Mouse (Mus musculus) limb, embryonic 14.5 days (tissue): Measurements from ENCODE around the gene Phf21a. TPM values are rescaled to one million over a fixed set of nuclear protein-coding genes. Genes with fewer than 3 reads are reported as not detected.

ENCODE experiments used
- ATAC-seq: fragments of 200-750 bp; cut with Nextera tagmentation; 2 replicates; pipeline ENCODE4 v1.8.0; 2017; ENCODE audit warnings: low read depth, moderate number of reproducible peaks, moderate TSS enrichment; ENCODE audit not compliant: low FRiP score
- DNase-seq: peaks from one replicate; pipeline ENCODE4 v3.0.0-alpha.2; 2015; ENCODE audit warnings: low spot score
- H3K27ac ChIP-seq: fragments of 300-500 bp; sonication (generic); replicated peaks from 2 replicates; pipeline ENCODE4 v1.5.1; 2014; ENCODE audit warnings: low read depth, mild to moderate bottlenecking, low read length, moderate library complexity, mixed read lengths
- H3K27me3 ChIP-seq: fragments of 300-500 bp; sonication (generic); 2 replicates; pipeline ENCODE4 v1.6.1; 2014; ENCODE audit warnings: low read length, mixed read lengths; ENCODE audit not compliant: control insufficient read depth, insufficient read depth
- H3K36me3 ChIP-seq: fragments of 300-500 bp; sonication (generic); 2 replicates; pipeline ENCODE4 v1.6.1; 2014; ENCODE audit warnings: mild to moderate bottlenecking, low read length, moderate library complexity, mixed read lengths; ENCODE audit not compliant: control insufficient read depth, insufficient read depth
- H3K4me1 ChIP-seq: fragments of 300-500 bp; sonication (generic); 2 replicates; pipeline ENCODE4 v1.6.1; 2014; ENCODE audit warnings: antibody characterized with exemption, low read length, mixed read lengths; ENCODE audit not compliant: control insufficient read depth, insufficient read depth
- H3K4me2 ChIP-seq: fragments of 300-500 bp; sonication (generic); replicated peaks from 2 replicates; pipeline ENCODE4 v1.6.1; 2014; ENCODE audit warnings: low read depth, mild to moderate bottlenecking, low read length, moderate library complexity; ENCODE audit not compliant: severe bottlenecking
- H3K4me3 ChIP-seq: fragments of 300-500 bp; sonication (generic); replicated peaks from 2 replicates; pipeline ENCODE4 v1.5.1; 2014; ENCODE audit warnings: low read length
- H3K9ac ChIP-seq: fragments of 300-500 bp; sonication (generic); 2 replicates; pipeline ENCODE4 v1.6.1; 2014; ENCODE audit warnings: mild to moderate bottlenecking, low read depth, low read length, moderate library complexity; ENCODE audit not compliant: severe bottlenecking
- H3K9me3 ChIP-seq: fragments of 300-500 bp; sonication (generic); 2 replicates; pipeline ENCODE4 v1.6.1; 2016; ENCODE audit warnings: low read length; ENCODE audit not compliant: control insufficient read depth
- POLR2A ChIP-seq: fragments of 200-500 bp; IDR thresholded peaks from 2 replicates; pipeline ENCODE4 v1.8.0; 2012; ENCODE audit warnings: inconsistent platforms, mild to moderate bottlenecking, moderate library complexity, borderline replicate concordance; ENCODE audit not compliant: insufficient read depth, insufficient read length; ENCODE audit errors: extremely low read depth
- WGBS: fragments of 180-500 bp; shearing (Covaris S2); extraction: QIAGEN DNeasy Blood & Tissue Kit; methylation state at CpG from one replicate; pipeline ENCODE4 v1.1.7; 2014; 5-methylcytosine and 5-hydroxymethylcytosine counted together
- microRNA counts: library from miRNA; unstranded; fragments of <30 nt; microRNA quantifications from one replicate; lab custom pipeline; 2016
- microRNA-seq: library from miRNA; unstranded; fragments of <30 nt; microRNA quantifications from one replicate; pipeline ENCODE4, GENCODE M21; 2016
- polyA plus RNA-seq, 2 experiments: library from polyadenylated mRNA; depleted of rRNA in 1 of 2; stranded (reverse) in 1 of 2; unstranded in 1 of 2; fragments of >200 nt; fragmentation: Nextera tagmentation in 1 of 2; extraction: Ambion mirVana in 1 of 2; gene quantifications; 2 replicates each; pipeline versions ENCODE4 v1.2.1 to v1.2.3; 2012 to 2014

Phf21a gene
- polyA plus RNA-seq, 2 experiments, result 38.2 to 96.0 TPM

DNA sequence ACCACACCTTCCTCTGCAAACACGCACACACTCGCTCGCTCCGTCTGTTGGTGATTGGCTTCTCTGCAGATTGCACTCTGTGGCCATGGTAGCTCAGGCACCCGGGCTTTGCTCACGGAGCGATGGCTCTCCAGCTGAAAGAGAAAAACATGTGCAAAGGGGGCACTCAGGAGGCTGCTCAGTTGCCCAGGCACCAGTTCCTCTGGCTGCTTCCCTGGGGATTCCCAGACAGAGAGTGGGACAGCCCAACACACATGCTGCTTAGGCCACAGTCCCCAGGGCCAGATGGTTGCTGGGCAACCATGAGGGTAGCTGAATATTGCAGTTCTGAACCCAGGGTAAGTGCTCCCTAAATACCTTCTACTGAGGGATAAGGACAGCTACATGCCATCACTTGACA is 312.8 kb downstream of the Phf21a start:
- Histone ChIP-seq H3K4me2 (no peak overlapping the region), H3K9ac (no peak overlapping the region), H3K36me3 (peaks cover 65% of the 10 kb centered on the region), H3K27ac (no peak overlapping the region), H3K4me1 (peaks cover 2% of the 10 kb centered on the region; the same call in 1 of the 2 replicates), H3K4me3 (no peak overlapping the region), H3K27me3 (peaks cover 2% of the 10 kb centered on the region), H3K9me3 (no peaks in the 10 kb centered on the region)
- ATAC-seq, result no peak
- 92% methylated on average over 7 of the region's 7 CpGs for WGBS
- TF ChIP-seq POLR2A, result no peak
- DNase-seq, result no peak

GRCm38 (mm10) chr2:92408309-92409045 is 315.6 kb downstream of the Phf21a start:
- Histone ChIP-seq H3K36me3 (peaks cover 92% of the 10 kb centered on the region), H3K27me3 (no peaks in the 10 kb centered on the region), H3K4me1 (no peaks in the 10 kb centered on the region), H3K9me3 (no peaks in the 10 kb centered on the region), H3K4me3 (no peak overlapping the region), H3K4me2 (no peak overlapping the region), H3K9ac (no peak overlapping the region), H3K27ac (no peak overlapping the region)
- WGBS, result 88% methylated on average over 18 of the region's 18 CpGs
- ATAC-seq (no peak), DNase-seq (no peak)
- no peak for TF ChIP-seq POLR2A

DNA sequence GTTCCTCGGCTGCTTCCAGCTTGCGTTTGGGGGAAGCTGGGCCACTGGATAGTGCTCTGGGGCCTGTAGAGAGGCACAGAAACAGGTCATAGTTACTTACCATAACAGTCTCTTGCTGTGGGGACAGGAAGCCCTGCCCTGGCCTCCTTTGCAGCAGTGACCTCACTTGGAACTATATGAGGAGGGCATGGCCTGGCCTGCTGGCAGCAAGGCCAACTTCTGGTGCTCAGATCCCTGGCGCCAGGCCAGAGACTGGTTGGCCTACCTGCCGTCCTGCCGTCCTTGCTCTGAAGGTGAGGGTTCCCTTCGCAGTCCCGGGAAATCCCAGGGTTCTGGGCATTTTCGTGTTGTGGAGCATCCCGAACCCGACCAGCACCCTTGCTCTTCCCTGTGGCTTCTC is 318.8 kb downstream of the Phf21a start:
- ATAC-seq, result no peak
- H3K9ac ChIP-seq, result no peak overlapping the region
- peaks cover 95% of the 10 kb centered on the region for H3K36me3 ChIP-seq
- DNase-seq, result no peak
- no peaks in the 10 kb centered on the region for H3K4me1 ChIP-seq
- 90% methylated on average over 10 of the region's 10 CpGs for WGBS
- no peaks in the 10 kb centered on the region for H3K9me3 ChIP-seq
- H3K27ac ChIP-seq, result no peak overlapping the region
- H3K27me3 ChIP-seq, result no peaks in the 10 kb centered on the region
- TF ChIP-seq POLR2A, result no peak
- H3K4me3 ChIP-seq, result no peak overlapping the region
- no peak overlapping the region for H3K4me2 ChIP-seq

MicroRNAs within 50 kb of the gene (microRNA counts, 519-probe panel; counts per million panel counts)
- microRNA mmu-miR-1955 (lab: Ali Mortazavi, UCI), result 3,559 counts per million, percentile 71 among the panel's probes with 10 or more counts

Small RNA genes lying within 50 kb of the gene (microRNA-seq; reads per million reads assigned to microRNA genes)
- gene Mir1955, result 22.7 reads per million, percentile 31 among the genes with 10 or more reads in this experiment
- gene Mir7000, result not detected

Other genes with a start within 250 kb of the Phf21a start
- 0.47 and 0.88 TPM in 2 replicates for gene Chrm4, start 165.9 kb upstream of the Phf21a start, polyA plus RNA-seq (2012; rRNA removed)
- gene Chrm4, start 165.9 kb upstream of the Phf21a start, polyA plus RNA-seq (2014; fragmentation: Nextera tagmentation; extraction: Ambion mirVana), result 0.17 and 0.32 TPM in 2 replicates
- 1,140 and 1,381 TPM in 2 replicates for gene Mdk, start 160.8 kb upstream of the Phf21a start, polyA plus RNA-seq (2012; rRNA removed)
- 1,171 and 1,392 TPM in 2 replicates for gene Mdk, start 160.8 kb upstream of the Phf21a start, polyA plus RNA-seq (2014; fragmentation: Nextera tagmentation; extraction: Ambion mirVana)
- gene Gm9821, start 147.4 kb upstream of the Phf21a start, polyA plus RNA-seq (2012; rRNA removed), result 0.05 TPM in 1 of 2 replicates, not detected in the other
- gene Gm9821, start 147.4 kb upstream of the Phf21a start, polyA plus RNA-seq (2014; fragmentation: Nextera tagmentation; extraction: Ambion mirVana), result 0.37 and 0.56 TPM in 2 replicates
- gene Dgkz, start 117.3 kb upstream of the Phf21a start, polyA plus RNA-seq (2012; rRNA removed), result 97.1 and 109 TPM in 2 replicates
- 40.4 and 42.4 TPM in 2 replicates for gene Dgkz, start 117.3 kb upstream of the Phf21a start, polyA plus RNA-seq (2014; fragmentation: Nextera tagmentation; extraction: Ambion mirVana)
- gene Creb3l1, start 68.6 kb upstream of the Phf21a start, polyA plus RNA-seq (2012; rRNA removed), result 28.5 and 35.0 TPM in 2 replicates
- gene Creb3l1, start 68.6 kb upstream of the Phf21a start, polyA plus RNA-seq (2014; fragmentation: Nextera tagmentation; extraction: Ambion mirVana), result 31.3 and 37.5 TPM in 2 replicates